Mouse (Mus musculus) cerebellum, adult 9-11 months (tissue): ENCODE measurements around the gene Spns3.

Source experiments
- DNase-seq: peaks from one replicate; pipeline ENCODE4 v3.0.0; 2022

Gene Spns3

DNA sequence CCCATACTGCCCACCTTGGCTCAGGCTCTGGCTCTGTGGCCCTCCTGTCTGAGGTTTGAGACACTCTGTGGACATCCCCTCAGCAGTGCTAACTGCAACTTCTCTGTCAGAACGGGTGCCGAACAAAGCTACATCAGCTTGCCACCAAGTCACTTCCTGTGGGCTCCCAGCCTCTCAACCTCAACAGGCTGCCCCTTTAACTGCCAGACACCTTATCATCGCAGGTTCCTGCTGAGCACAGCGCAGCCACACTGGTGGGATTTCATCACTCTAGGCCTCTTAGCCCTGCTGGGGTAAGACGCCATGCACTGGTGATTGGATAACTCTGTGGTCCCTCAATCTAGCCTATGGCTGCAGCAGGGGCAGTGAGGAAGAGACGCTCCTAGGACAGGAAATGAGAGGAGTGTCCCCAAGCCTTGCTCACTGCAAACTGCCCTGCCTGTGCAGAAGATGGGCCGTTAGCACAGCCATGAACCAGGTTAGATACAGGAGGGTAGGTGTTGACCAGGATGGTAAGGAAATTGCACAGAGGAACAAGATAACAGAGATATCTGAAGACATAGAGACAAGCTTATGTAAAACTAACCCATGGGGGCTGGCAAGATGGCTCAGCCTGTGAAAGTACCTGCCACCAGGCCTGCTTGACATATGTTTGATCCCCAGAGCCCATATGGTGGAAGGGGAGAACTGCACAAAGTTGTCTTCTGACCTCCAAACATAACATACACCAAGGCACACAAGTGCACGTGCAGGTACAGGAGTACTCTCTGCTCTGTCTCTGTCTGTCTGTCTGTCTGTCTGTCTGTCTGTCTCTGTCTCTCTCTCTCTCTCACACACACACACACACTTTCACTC lies at the start of gene Spns3:
Spns3 (minus strand) TSS at position 373 of the 855 bp plus-strand sequence.
- no peak for DNase-seq

GRCm38 (mm10) chr11:72597780-72598179 lies 47.5 kb upstream of the Spns3 start:
- no peak for DNase-seq

DNA sequence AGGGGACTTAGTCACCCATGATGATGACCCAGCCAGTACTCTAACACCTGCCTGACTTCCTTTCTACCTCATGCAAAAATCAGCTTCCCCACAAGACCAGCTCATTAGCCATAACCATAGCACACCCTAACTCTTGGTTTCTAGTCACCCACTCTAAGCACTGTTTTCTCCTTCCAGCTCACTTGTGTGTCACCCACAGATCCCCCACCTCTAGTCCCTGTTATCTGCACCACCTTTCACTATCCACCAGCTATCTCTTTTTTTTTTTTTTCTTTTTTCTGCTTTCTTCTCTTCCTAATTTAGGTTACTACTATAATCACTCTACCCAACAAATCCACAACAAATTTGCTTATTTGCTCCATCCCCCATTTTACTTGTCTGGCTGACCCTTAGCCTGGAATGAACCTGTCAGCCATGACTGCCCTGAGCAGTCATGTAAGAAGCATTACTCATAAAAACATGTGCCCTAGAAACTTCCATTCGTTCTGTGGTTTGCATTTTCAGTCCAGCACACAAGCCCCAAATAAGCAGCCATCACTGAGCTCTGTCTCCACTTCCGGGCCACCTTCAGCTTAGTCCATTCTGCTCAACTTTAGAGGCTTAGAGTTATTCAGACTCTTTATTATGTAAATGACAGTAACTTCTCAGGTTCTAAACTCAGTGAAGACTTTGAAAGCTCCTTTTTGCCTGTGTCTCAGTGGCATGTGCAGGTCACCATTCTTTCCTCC lies 44.9 kb upstream of the Spns3 start:
- DNase-seq: no peak

GRCm38 (mm10) chr11:72587537-72588233 lies 37.4 kb upstream of the Spns3 start:
- no peak for DNase-seq

DNA sequence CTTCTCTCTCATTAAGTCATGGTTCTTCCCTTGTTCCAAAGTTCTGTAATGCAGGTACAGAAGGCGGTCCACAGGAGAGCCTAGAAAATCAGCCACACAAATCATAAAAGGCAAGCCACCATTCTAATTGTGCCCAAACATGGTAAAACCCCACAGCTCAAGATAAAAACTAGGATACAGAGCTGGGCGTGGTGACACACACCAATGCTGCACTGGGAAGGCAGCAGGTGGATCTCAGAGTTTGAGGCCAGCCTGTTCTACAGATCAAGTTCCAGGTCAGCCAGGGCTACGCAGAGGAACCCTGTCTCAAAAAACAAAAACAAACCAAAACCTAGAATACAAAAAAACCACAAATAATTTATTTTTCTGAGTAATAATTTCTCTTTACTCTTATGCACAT lies 36.3 kb upstream of the Spns3 start:
- DNase-seq: no peak

DNA sequence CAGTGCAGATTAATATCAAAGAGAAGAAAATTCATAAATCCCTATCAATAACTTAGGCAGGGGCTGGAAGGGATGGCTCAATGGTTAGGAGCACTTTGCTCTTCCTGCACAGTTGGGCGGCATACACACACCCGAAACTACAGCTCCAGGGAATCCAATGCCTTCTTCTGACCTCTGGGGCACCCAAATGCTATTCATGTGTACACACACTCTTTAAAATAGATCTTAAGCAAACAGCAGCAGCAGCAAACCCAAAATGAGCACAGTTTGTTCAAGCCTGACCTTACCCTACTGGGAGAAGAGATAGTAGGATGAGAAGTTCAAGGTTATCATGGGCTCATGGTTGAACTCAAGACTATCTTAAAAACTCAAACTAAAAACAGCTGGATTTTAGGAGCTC lies 32.8 kb upstream of the Spns3 start:
- no peak for DNase-seq

- DNase-seq: no peak
Measured at GRCm38 (mm10) chr11:72582448-72582705, 32.1 kb upstream of the Spns3 start.

DNA sequence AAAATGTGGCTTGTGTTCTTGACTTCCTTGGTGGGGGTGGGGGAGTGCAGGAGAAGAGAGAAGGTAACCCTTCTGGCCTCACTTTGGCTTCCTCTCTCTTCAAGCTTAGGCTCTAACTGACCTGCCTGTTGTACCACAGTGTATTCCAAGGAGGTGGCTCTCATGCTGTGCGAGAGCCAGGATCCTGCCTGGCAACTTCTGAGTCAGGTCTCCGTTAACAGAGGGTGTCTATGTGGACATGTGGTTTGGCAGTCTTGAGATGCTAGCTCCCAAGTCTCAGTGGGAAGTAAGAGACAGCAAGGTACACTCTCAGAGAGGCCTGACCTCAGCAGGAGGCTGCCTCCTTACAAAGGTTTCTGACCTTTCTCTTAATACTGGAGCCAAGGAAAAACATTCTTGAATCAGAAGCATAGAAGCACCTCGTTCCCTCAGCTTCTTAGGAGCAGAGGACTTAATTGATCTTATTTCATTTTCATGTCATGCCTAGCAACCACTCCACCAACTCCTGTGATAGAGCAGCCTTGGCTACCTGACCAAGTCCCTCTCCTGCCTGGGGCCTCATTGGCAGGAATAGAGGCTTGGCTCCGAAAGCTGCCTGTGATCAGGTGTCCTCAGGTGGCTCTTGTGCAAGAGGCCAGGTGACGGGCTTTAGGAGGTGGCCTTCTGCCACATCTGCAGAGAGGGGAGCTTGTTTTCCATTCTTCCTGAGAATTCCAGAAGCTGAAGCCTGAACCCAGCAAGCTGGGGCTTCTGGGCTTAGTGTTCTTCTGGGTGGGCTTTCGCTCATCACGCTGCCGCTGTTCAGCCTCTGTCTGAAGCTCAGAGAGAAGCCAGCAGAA lies 31.5 kb upstream of the Spns3 start:
- DNase-seq: peak; percentile 57

- DNase-seq: no peak
Measured at GRCm38 (mm10) chr11:72578471-72578870, 28.2 kb upstream of the Spns3 start.

DNA sequence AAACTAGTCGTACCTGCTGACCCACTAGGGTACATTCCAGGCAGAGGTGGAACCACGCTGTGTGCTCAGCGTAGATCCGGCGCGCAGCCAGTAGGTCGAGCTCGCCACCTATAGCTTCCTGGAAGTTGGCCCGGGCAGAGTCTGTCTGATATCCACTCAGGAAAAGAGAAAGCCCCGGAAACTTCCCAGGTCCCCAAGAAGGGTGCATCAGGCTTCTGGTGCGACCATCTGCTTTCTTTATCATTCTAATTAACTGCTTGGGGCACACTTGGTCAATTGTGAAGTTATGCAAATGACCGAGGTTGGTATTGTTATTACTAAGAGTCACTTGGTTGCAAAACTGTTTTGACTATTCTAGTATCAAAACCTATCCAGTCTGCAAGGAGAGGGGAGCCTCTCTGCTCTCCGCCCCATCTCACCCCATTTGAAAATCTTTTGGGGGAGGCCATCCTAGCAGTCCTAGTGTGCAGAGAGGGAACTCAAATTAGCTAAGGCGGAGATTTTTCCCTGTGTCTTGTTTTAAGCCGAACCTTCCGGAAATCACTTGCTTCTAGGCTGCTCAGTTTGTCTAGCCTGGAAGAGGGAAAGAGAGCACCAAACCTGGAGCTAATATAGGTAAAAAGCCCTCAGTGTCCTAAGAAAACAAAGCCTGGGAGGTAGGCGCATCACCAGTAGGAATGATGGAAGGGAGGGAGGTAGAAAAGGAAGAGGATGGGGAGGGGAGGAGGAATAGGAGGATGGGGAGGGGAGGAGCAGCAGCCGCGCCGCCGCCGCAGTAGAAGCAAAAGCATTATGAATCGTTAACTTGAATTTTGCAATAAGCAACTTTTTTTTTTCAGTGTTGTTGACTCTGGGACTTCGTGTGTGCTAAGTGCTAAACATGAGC lies 26.4 kb upstream of the Spns3 start:
- DNase-seq: peak; percentile 69

DNA sequence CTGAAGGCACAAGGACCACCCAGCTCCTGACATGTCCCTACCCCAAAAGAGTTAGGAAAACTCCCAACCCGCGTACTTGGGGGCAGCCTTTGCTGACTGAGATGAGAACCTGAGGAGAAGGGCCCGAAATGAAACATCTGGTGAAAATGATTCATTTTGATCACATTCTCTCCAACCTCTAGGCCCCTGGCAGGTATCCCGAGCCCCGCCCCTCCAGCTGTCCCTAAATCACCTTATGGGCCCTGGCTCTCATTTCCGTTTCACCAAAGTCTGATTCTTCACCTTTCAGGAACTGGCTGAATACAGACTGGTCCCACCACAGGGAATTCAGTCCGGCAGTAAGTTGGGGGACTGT lies 25.8 kb upstream of the Spns3 start:
- DNase-seq: no peak

DNA sequence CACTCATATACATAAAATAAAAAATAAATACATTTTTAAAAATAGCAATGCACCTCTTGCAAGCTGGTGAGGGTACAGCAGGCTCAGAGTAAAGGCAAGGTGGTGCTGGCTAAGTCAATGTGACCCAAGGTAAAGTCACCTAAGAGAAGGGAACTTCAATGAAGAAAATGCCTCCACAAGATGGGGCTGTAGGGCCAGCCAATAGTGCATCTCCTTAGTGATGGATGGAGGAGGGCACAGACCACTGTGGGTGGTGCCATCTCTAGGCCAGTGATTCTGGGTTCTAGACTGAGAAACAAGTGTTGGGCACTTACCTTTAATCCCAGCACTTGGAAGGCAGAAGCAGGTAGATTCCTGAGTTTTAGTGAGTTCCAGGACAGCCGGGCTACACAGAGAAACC lies 23.5 kb upstream of the Spns3 start:
- no peak for DNase-seq

DNA sequence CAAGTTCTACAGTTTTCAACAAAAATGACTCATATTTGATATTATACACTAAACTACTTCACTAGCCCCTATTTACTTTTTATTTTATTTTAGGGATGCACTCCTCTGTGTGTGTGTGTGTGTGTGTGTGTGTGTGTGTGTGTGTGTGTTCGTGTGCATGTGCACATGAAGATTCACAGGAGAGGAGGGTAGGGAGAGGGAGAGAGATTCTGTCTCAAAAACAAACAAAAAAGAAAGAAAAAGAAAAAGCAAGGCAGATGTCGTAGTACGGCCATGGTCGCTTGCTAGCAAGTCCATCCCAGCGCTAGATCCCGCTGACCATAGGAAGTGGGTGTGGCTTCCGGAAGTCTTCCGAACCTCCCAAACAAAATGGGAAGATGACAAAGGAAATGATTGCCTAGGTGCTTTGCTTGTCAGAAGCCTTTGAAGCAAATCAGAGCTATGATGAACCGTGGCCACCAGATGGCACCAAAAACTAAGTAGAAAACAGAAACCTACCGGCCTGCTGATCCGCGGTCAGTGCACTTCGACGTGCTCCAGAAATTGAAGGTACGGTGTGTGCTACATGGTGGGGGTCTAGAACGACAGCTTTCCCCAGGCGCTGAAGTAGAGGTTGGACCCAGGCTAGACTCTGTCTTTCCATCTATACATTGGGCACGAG lies 20.1 kb upstream of the Spns3 start:
- peak; percentile 79 for DNase-seq

DNA sequence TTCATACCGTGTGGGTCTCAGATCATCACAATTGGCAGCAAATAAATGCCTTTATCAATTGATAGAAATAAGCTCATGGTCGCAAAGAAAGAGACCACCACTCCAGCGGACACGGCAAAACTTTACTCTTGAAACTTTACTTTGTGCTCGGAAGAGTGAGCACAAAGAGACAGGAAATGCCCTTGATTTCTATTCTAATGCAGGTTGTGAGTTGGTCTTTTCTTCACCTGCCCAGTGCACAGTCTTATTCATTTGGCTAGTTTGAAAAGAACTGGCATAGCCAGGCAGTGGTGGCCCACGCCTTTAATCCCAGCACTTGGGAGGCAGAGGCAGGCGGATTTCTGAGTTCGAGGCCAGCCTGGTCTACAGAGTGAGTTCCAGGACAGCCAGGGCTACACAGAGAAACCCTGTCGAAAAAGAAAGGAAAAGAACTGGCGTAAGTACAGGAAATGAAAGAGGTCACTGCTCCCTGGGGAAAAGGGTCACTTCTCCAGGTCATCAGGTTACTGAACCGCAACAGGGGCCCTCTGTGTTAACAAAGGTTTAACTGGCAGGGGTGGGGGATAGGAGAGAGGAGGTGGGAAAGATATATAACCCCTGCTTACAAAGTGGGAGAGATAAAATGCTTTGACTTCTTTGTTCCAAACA lies 19.5 kb upstream of the Spns3 start:
- DNase-seq: no peak

DNA sequence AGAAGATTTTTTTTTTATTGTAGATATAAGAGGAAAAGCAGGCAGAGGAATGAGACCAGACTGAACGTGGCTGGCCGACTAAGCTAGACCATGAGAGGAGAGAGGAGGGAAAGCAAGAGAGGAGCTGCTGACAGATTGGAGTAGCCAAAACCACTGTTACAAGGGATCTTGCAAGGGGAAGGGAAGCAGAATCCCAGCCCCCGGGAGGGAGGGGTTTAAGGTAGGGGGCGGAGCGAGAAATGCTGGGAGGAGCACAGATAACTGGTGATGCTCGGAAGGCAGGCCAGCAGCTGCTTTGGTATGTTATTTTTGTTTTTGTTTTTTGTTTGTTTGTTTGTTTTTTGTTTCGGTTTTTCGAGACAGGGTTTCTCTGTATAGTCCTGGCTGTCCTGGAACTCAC lies 18.7 kb upstream of the Spns3 start:
- no peak for DNase-seq

DNA sequence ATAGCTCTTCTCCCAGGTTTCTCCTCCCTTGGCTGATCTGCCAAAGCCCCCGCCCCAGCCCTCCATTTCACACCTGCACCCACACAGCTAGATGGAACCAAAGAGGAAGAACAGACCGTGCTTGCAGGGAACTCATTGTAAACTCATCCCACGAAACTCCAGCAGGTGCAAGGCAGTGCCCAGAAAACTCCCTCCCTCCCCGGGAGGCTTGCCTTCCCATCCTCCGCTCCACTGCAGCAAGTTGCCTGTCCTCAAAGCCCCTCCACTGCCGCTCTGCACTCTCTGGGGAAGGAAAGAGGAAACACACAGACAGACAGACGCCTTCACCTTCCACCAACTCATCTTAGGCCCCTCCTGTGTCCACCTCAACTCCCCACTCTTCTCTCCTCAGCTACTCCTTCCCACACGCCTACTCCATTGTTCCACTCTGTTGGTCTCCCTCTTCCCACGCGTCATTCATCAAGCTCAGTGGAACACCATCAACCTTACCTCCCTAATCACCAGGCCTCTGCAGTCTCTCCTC lies 16.6 kb upstream of the Spns3 start:
- no peak for DNase-seq

GRCm38 (mm10) chr11:72566304-72566703 lies 16.0 kb upstream of the Spns3 start:
- DNase-seq: no peak

DNA sequence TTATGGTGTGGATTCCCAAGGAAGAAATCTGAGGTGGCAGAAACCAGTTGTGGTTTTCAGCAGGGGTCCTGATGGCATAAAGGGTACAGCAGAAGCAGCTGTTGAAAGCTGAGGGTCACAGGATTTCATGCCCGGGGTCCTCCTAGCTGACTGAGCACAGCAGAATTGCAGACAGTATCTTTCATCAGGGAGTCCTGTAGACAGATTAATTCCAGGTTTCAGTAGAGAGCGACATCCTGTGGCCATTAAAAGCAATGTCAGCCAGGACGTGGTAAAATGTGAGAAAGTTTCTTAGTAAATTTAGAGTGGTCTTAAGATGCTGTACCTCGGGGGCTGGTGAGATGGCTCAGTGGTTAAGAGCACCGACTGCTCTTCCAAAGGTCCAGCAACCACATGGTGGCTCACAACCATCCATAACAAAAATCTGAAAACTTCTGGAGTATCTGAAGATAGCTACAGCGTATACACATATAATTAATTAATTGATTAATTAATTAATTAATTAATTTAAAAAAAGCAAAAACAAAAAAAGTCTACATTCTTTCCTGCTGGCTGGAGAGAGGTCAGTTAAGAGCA lies 14.0 kb upstream of the Spns3 start:
- DNase-seq: no peak

DNA sequence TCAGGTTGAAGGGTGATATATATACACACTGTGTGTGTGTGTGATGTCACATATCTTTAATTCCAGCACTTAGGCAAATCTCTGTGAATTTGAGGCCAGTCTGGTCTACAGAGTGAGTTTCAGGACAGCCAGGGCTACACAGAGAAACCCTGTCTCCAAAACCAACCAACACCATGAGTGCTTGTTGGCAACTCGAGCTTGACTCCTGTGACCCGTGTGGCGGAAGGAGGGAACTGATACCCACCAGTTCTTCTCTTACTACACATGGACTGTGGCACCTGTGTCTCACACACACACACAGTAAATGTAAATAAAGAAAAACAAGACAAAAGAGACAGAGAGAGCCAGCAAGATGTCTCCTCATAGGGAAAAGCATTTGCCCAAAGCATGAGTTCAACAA lies 10.4 kb upstream of the Spns3 start:
- no peak for DNase-seq

DNA sequence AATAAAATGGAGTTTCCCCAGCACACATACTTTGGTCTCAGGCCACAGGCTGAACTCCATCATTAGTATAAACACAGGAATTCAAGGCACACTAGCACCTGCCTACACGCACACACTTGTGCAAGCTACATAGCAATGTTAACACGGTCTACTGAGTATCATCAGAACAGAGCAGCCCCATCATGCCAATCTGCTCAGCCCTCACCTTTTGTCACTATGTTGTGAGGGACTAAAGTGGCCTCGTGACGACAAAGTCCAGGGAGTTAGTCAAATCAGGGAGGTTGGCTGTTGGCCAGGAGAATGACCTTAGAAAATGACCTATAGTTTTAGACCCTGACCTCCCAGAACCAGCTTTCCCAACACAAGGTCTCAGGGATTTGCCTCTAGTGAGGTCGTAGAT lies 7.8 kb upstream of the Spns3 start:
- no peak for DNase-seq
